Mouse (Mus musculus): Measurements from ENCODE around the gene Rad51b.

DNA sequence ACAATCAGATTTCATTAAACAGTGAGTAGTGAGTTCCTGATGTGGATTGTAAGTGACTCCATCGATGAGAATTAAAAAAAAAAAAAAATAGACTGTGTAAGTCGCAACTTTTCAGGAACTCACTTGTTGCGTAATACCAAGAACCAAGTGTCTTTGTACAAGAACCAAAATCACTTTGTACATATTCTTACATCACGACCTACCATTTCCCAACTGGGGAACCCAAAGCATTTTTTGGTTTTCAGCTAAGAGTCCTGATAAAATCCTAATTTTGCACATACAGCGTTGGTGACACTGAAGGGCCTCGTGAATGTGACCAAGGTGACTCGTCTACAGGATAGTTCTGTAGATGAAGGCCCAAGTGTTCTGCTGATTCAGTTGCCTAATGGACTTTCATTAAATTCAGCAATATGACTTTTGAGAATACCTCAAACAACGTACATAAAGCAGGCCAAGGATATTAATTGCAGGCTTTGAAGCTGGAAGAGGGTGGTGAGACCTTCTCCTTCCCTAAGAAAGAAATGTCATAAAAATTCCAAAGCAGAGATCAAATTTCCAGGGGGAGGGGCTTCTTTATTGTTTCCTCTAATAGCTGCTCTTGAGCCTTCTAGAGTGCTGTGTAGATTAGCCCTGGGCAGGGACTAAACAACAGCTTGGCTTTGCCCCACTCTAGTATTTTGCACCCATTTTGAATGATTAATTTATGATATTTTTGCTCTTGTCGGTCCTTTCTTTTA, 316.9 kb downstream of the Rad51b start:
- TF ChIP-seq POLR2A (IDR thresholded peaks at IDR 0.05; ENCODE audit: insufficient read depth, low read length) (no peak), CTCF (IDR thresholded peaks at IDR 0.05; ENCODE audit: low read depth, low read length) (no peak), EP300 (IDR thresholded peaks at IDR 0.05; ENCODE audit: insufficient read depth, low read depth, low read length) (no peak)
